Mouse (Mus musculus) embryonic facial prominence, embryonic 14.5 days (tissue): ENCODE results near the gene Acads. TPM values are rescaled to one million over a fixed set of nuclear protein-coding genes. Genes with fewer than 3 reads are reported as not detected.
"Not testable (repeated sequence)": the region's sequence is repeated elsewhere in the genome, so short reads cannot be mapped to it uniquely, and the experiment has no call there.

Experiments used
- ATAC-seq: fragments of 200-750 bp; cut with Nextera tagmentation; 2 replicates; pipeline ENCODE4 v1.8.0; 2017; ENCODE audit warnings: low read depth, moderate number of reproducible peaks, moderate TSS enrichment
- DNase-seq: peaks from one replicate; pipeline ENCODE4 v3.0.0-alpha.2; 2015; ENCODE audit warnings: low spot score
- H3K27ac ChIP-seq: fragments of 300-500 bp; sonication (generic); replicated peaks from 2 replicates; pipeline ENCODE4 v1.5.1; 2014; ENCODE audit warnings: low read depth, mild to moderate bottlenecking, low read length, moderate library complexity
- H3K27me3 ChIP-seq: fragments of 300-500 bp; sonication (generic); replicated peaks from 2 replicates; pipeline ENCODE4 v1.6.1; 2014; ENCODE audit warnings: low read length; ENCODE audit not compliant: control insufficient read depth, insufficient read depth
- H3K36me3 ChIP-seq: fragments of 300-500 bp; sonication (generic); 2 replicates; pipeline ENCODE4 v1.6.1; 2014; ENCODE audit warnings: low read length, mixed read lengths; ENCODE audit not compliant: control insufficient read depth, insufficient read depth
- H3K4me1 ChIP-seq: fragments of 300-500 bp; sonication (generic); 2 replicates; pipeline ENCODE4 v1.6.1; 2014; ENCODE audit warnings: antibody characterized with exemption, low read length; ENCODE audit not compliant: control insufficient read depth, insufficient read depth
- H3K4me2 ChIP-seq: fragments of 300-500 bp; sonication (generic); 2 replicates; pipeline ENCODE4 v1.6.1; 2014; ENCODE audit warnings: low read depth, mild to moderate bottlenecking, low read length, moderate library complexity, mixed read lengths
- H3K4me3 ChIP-seq: fragments of 300-500 bp; sonication (generic); 2 replicates; pipeline ENCODE4 v1.5.1; 2014; ENCODE audit warnings: low read depth, mild to moderate bottlenecking, low read length
- H3K9ac ChIP-seq: fragments of 300-500 bp; sonication (generic); 2 replicates; pipeline ENCODE4 v1.6.1; 2014; ENCODE audit warnings: low read depth, mild to moderate bottlenecking, low read length, moderate library complexity, mixed read lengths
- H3K9me3 ChIP-seq: fragments of 300-500 bp; sonication (generic); 2 replicates; pipeline ENCODE4 v1.6.1; 2016; ENCODE audit warnings: low read length; ENCODE audit not compliant: control insufficient read depth
- WGBS: fragments of 180-500 bp; shearing (Covaris S2); extraction: QIAGEN DNeasy Blood & Tissue Kit; methylation state at CpG from one replicate; pipeline ENCODE4 v1.1.7; 2014; 5-methylcytosine and 5-hydroxymethylcytosine counted together
- polyA plus RNA-seq: library from polyadenylated mRNA; unstranded; fragments of >200 nt; fragmentation: Nextera tagmentation; extraction: Ambion mirVana; gene quantifications from 2 replicates; pipeline ENCODE4 v1.2.1, GENCODE M21; 2014

The Acads gene
- 28.5 and 28.7 TPM in 2 replicates for polyA plus RNA-seq

DNA sequence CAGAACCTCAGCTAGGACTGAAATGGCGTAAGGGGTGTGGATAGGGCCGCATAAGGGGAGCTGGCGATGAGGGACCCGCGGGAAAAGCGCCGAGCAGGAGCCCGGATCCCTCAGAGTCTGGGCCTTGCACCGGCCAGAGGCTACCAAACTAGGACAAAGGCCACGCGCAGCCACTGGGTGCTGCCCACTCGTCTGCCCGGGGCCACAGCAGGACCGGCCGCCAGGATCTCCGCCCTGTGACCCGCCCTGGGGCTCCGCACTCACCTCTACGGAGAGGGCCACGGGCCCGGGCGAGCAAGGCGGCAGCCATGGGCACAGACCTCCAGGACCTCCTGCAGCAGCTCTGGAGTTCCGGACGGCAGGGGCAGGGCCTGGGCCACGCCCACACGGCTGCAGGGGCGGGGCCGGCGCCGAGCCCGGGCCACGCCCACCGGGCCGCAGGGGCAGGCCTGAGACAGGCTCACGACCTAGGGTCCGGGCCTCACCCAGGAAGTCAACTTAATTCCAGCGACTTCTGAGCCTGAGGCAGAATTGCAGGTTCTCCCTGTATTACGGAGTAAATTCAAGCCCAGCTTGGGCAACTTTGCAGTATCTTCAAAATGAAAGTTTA lies at the start of gene Acads:
TSS of gene Acads (minus strand) at position 386 of the 610 bp plus-strand sequence.
- H3K27ac ChIP-seq: peak within 1 kb of the TSS; percentile 50; the same call in 1 of the 2 replicates
- H3K36me3 ChIP-seq: peaks cover 35% of the 10 kb centered on the region
- H3K27me3 ChIP-seq: no peaks in the 10 kb centered on the region
- DNase-seq (peak; percentile 83), ATAC-seq (peak; percentile 95)
- no peaks in the 10 kb centered on the region for H3K4me1 ChIP-seq
- H3K4me2 ChIP-seq: peak within 1 kb of the TSS; percentile 76
- H3K4me3 ChIP-seq: peak within 1 kb of the TSS; percentile 62
- WGBS: 3% methylated on average over 24 of the region's 39 CpGs
- H3K9ac ChIP-seq: peak within 1 kb of the TSS; percentile 76
- no peaks in the 10 kb centered on the region for H3K9me3 ChIP-seq

DNA sequence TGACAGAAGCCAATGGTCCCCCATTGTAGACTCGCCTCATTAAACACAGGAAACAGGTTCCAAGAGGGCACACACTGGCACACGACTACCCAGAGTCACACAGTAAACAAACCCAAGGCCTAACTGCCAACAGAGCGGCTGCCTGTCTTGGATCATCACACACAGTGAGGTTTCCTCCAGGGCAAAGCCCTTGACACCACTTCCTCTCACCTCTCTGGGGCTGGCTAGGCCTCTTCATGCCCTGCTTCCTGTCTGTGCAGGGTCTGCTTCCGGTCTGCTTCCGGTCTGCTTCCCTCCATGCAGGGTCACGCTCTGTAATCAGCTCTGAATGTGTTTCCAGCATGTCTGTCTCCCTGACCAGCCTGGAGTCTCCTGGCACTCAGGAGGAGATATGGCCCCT lies 48.2 kb upstream of the Acads start:
- H3K27ac ChIP-seq: no peak overlapping the region
- no peak for DNase-seq
- H3K4me1 ChIP-seq: peaks cover 4% of the 10 kb centered on the region; the same call in 1 of the 2 replicates

GRCm38 (mm10) chr5:115166815-115167194 lies 47.7 kb upstream of the Acads start:
- H3K4me3 ChIP-seq: no peak overlapping the region
- H3K9me3 ChIP-seq: no peaks in the 10 kb centered on the region
- peaks cover 4% of the 10 kb centered on the region; the same call in 1 of the 2 replicates for H3K4me1 ChIP-seq
- 75% methylated on average over 7 of the region's 7 CpGs for WGBS
- no peak overlapping the region for H3K27ac ChIP-seq
- no peak overlapping the region for H3K4me2 ChIP-seq
- no peaks in the 10 kb centered on the region for H3K36me3 ChIP-seq
- ATAC-seq (no peak), DNase-seq (no peak)
- H3K27me3 ChIP-seq: no peaks in the 10 kb centered on the region
- H3K9ac ChIP-seq: no peak overlapping the region

More for the DNA sequence above, 48.2 kb upstream of the Acads start:
- Histone ChIP-seq H3K4me3 (no peak overlapping the region), H3K4me2 (no peak overlapping the region), H3K9ac (no peak overlapping the region), H3K9me3 (no peaks in the 10 kb centered on the region), H3K27me3 (no peaks in the 10 kb centered on the region), H3K36me3 (no peaks in the 10 kb centered on the region)
- no peak for ATAC-seq
- WGBS: 56% methylated on average over 6 of the region's 6 CpGs

DNA sequence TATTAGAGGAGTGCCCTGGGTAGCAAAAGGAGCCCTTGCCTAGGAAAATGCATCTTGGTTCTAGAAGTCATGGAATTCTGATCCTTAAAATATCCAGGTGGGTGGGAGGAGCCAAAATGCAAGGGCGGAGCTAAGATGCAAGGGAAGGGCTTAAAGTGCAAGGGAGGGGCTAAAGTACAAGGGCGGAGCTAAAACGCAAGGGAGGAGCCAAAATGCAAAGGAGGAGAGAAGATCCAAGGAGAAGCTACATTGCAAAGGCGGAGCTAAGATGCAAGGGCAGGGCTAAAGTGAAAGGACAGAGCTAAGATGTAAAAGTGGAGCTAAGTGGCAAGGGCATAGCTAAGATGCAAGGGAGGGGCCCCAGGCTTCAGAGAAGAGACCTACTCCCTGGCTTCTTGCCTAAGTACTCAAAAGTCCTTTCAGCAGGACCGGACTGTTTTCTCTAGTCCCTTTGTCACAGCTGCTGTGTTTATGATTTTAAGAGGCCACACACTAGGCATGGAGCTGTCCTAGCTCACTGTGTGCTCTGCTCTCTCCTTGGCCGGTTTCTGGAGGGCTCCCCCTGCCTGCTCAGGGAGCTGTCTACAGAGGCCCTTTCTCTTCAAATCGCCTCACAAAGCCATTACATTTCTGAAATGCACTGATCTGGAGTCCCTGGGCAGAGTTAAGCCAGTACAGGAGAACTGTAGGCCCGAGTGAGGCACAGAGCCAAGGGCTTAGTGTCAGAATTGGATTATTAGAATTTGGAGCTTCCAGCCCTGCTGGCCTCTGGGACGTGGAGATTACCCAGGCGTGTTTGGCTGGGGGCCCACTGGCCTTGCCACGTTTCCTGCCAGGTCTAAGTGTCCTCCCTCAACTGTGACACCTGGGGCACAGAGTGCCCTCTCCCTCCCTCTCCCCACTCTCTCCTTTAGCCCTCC lies 47.0 kb upstream of the Acads start:
- DNase-seq: peak; percentile 46
- Histone ChIP-seq H3K4me1 (peaks cover 4% of the 10 kb centered on the region; the same call in 1 of the 2 replicates), H3K9ac (no peak overlapping the region), H3K27ac (no peak overlapping the region), H3K9me3 (no peaks in the 10 kb centered on the region), H3K4me2 (no peak overlapping the region), H3K36me3 (no peaks in the 10 kb centered on the region), H3K27me3 (no peaks in the 10 kb centered on the region), H3K4me3 (no peak overlapping the region)
- peak; percentile 58; the same call in 1 of the 2 replicates for ATAC-seq
- 48% methylated on average over 11 of the region's 11 CpGs for WGBS

- Histone ChIP-seq H3K36me3 (no peaks in the 10 kb centered on the region), H3K4me1 (peaks cover 4% of the 10 kb centered on the region; the same call in 1 of the 2 replicates), H3K27me3 (no peaks in the 10 kb centered on the region), H3K4me2 (no peak overlapping the region), H3K9ac (no peak overlapping the region), H3K27ac (no peak overlapping the region), H3K9me3 (no peaks in the 10 kb centered on the region), H3K4me3 (no peak overlapping the region)
- DNase-seq (no peak), ATAC-seq (no peak)
- 64% methylated on average over 9 of the region's 9 CpGs for whole genome bisulfite sequencing
These were observed 46.2 kb upstream of the Acads start for GRCm38 (mm10) chr5:115165351-115165750.

- not testable (repeated sequence) for H3K27ac ChIP-seq, H3K4me2 ChIP-seq, ATAC-seq, H3K36me3 ChIP-seq, H3K9me3 ChIP-seq, H3K4me3 ChIP-seq, H3K27me3 ChIP-seq, DNase-seq, H3K9ac ChIP-seq, H3K4me1 ChIP-seq
- WGBS: 82% methylated on average over 4 of the region's 4 CpGs
These were observed 45.3 kb upstream of the Acads start for GRCm38 (mm10) chr5:115164446-115164845.

- DNase-seq (peak; percentile 45), ATAC-seq (no peak)
- peak overlapping the region; percentile 33; the same call in 1 of the 2 replicates for H3K4me2 ChIP-seq
- no peaks in the 10 kb centered on the region for H3K36me3 ChIP-seq
- H3K4me1 ChIP-seq: no peaks in the 10 kb centered on the region
- H3K4me3 ChIP-seq: no peak overlapping the region; the same call in 1 of the 2 replicates
- 0 out of 2 replicates have a peak overlapping the region, but pooled peaks have one; percentile 40 for H3K9ac ChIP-seq
- no peaks in the 10 kb centered on the region for H3K9me3 ChIP-seq
- no peak overlapping the region for H3K27ac ChIP-seq
- WGBS: 44% methylated on average over 8 of the region's 8 CpGs
- no peaks in the 10 kb centered on the region for H3K27me3 ChIP-seq
These were observed 44.4 kb upstream of the Acads start for GRCm38 (mm10) chr5:115163563-115163962.

GRCm38 (mm10) chr5:115161940-115162279 lies 42.8 kb upstream of the Acads start:
- not testable (repeated sequence) for DNase-seq, H3K4me3 ChIP-seq, H3K36me3 ChIP-seq, H3K27me3 ChIP-seq, H3K4me1 ChIP-seq, H3K9me3 ChIP-seq, H3K4me2 ChIP-seq, H3K9ac ChIP-seq, ATAC-seq, H3K27ac ChIP-seq
- 100% methylated on average over 1 of the region's 1 CpGs for WGBS
